Mouse (Mus musculus) brain, embryonic 14.5 days (tissue): Measurements from ENCODE around the gene Ints5. TPM values are rescaled to one million over a fixed set of nuclear protein-coding genes. Genes with fewer than 3 reads are reported as not detected.
A peak's percentile ranks its signal among the peaks of the same experiment; 100 is the strongest.
"Not testable (repeated sequence)": the region's sequence is repeated elsewhere in the genome, so short reads cannot be mapped to it uniquely, and the experiment has no call there.

ENCODE experiments used
- DNase-seq: peaks from one replicate; pipeline ENCODE4 v3.0.0-alpha.2; 2011; ENCODE audit warnings: low read depth
- CTCF ChIP-seq: fragments of 200-500 bp; IDR thresholded peaks from 2 replicates; pipeline ENCODE4 v1.5.1; 2012; ENCODE audit warnings: inconsistent platforms, mild to moderate bottlenecking, moderate library complexity, borderline replicate concordance; ENCODE audit not compliant: insufficient read depth, insufficient read length; ENCODE audit errors: extremely low read depth
- POLR2A ChIP-seq: fragments of 200-500 bp; IDR thresholded peaks from 2 replicates; pipeline ENCODE4 v1.6.1; 2012; ENCODE audit warnings: mild to moderate bottlenecking, inconsistent platforms, borderline replicate concordance; ENCODE audit not compliant: poor library complexity, insufficient read depth, insufficient read length, severe bottlenecking; ENCODE audit errors: extremely low read depth
- polyA plus RNA-seq: library from polyadenylated mRNA; depleted of rRNA; stranded (reverse); fragments of >200 nt; gene quantifications from 2 replicates; pipeline ENCODE4 v1.2.3, GENCODE M21; 2012

The Ints5 gene
- polyA plus RNA-seq, 1 experiment, result 31.4 TPM

- TF ChIP-seq POLR2A (no peak), CTCF (no peak)
- DNase-seq, result no peak
Observed at GRCm38 (mm10) chr19:8895397-8895960, 2.7 kb downstream of the Ints5 start.

- DNase-seq, result not testable (repeated sequence)
Observed at GRCm38 (mm10) chr19:8896231-8896630, 3.4 kb downstream of the Ints5 start.

GRCm38 (mm10) chr19:8897211-8897864 is 4.5 kb downstream of the Ints5 start:
- peak; percentile 41 for DNase-seq

GRCm38 (mm10) chr19:8897865-8898495 is 5.2 kb downstream of the Ints5 start, which contains the start of gene Ganab:
Gene Ganab (plus strand): TSS chr19:8898071.
- TF ChIP-seq POLR2A, result peak; percentile 54; the same call in 1 of the 2 replicates
- TF ChIP-seq CTCF, result 0 out of 2 replicates have a peak, but pooled peaks have one; percentile 6
- DNase-seq, result peak; percentile 99

- DNase-seq, result no peak
- no peak for TF ChIP-seq POLR2A
- no peak for TF ChIP-seq CTCF
Observed at GRCm38 (mm10) chr19:8898576-8898975, 5.8 kb downstream of the Ints5 start.

GRCm38 (mm10) chr19:8899079-8899478 is 6.3 kb downstream of the Ints5 start:
- TF ChIP-seq CTCF (no peak), POLR2A (no peak)
- DNase-seq, result no peak

GRCm38 (mm10) chr19:8903412-8903811 is 10.6 kb downstream of the Ints5 start:
- no peak for DNase-seq
- TF ChIP-seq POLR2A (no peak), CTCF (no peak)

- DNase-seq, result no peak
Observed at GRCm38 (mm10) chr19:8908531-8908930, 15.7 kb downstream of the Ints5 start.

GRCm38 (mm10) chr19:8911810-8912209 is 19.0 kb downstream of the Ints5 start:
- no peak for DNase-seq
- no peak for TF ChIP-seq CTCF
- TF ChIP-seq POLR2A, result no peak

More at GRCm38 (mm10) chr19:8908531-8908930, 15.7 kb downstream of the Ints5 start:
- TF ChIP-seq POLR2A (no peak), CTCF (no peak)

GRCm38 (mm10) chr19:8914212-8914611 is 21.4 kb downstream of the Ints5 start:
- DNase-seq, result no peak
- no peak for TF ChIP-seq CTCF
- no peak for TF ChIP-seq POLR2A

- DNase-seq, result no peak
- TF ChIP-seq CTCF (no peak), POLR2A (no peak)
Observed at GRCm38 (mm10) chr19:8919000-8919399, 26.2 kb downstream of the Ints5 start.

GRCm38 (mm10) chr19:8919684-8920072 is 26.9 kb downstream of the Ints5 start:
- DNase-seq, result no peak
- no peak for TF ChIP-seq CTCF
- TF ChIP-seq POLR2A, result no peak
